Mouse (Mus musculus): ENCODE results near the gene Cdk17. TPM values are rescaled to one million over a fixed set of nuclear protein-coding genes. Genes with fewer than 3 reads are reported as not detected.

Gene Cdk17
- polyA plus RNA-seq, 1 experiment from 2014 or later = 8.2 TPM

DNA sequence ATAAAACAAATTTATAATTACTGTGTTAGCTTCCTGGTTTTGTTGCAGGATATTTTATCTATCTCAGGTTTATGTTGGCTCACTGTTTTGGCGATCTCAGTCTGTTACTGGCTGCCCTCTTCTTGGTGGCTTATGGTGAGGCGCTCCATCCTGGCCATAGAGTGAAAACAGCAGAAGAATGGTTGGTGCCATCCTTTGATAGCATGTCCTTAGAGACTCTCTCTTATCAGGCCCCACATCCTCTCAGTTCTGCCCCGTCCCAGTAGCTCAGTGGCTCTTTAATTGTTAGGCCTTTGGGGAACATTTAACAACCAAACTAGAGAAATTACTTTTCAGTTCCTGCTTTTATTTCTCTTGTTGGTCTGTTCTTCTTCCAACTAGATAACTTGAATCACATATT lies 38.3 kb downstream of the Cdk17 start:
- no peaks in the 10 kb centered on the region for H3K36me3 ChIP-seq (ENCODE audit: control insufficient read depth, insufficient read depth, low read length)
- TF ChIP-seq CTCF (IDR thresholded peaks at IDR 0.05; ENCODE audit: low read depth) (no peak), EP300 (optimal IDR thresholded peaks at IDR 0.05) (no peak)
- H3K4me3 ChIP-seq (ENCODE audit: low read depth, low read length) = no peak overlapping the region
- no peaks in the 10 kb centered on the region for H3K27me3 ChIP-seq (ENCODE audit: control insufficient read depth, insufficient read depth, low read length)
- no peak overlapping the region for H3K9ac ChIP-seq (ENCODE audit: low read length)
- H3K4me1 ChIP-seq (replicated peaks; ENCODE audit: control insufficient read depth, insufficient read depth) = no peaks in the 10 kb centered on the region
- ATAC-seq (ENCODE audit: low FRiP score, low TSS enrichment) (no peak), DNase-seq (ENCODE audit: low spot score) (no peak)
- H3K9me3 ChIP-seq (ENCODE audit: control insufficient read depth, low read length) = no peaks in the 10 kb centered on the region
- no peak overlapping the region for H3K27ac ChIP-seq (replicated peaks)
- no peak overlapping the region for H3K4me2 ChIP-seq (replicated peaks; ENCODE audit: low read depth)
- 91% methylated on average over 3 of the region's 3 CpGs for WGBS

GRCm38 (mm10) chr10:93201846-93202458 lies 41.3 kb downstream of the Cdk17 start:
- Histone ChIP-seq H3K36me3 (ENCODE audit: control insufficient read depth, insufficient read depth, low read length) (no peaks in the 10 kb centered on the region), H3K27ac (replicated peaks) (no peak overlapping the region), H3K4me2 (replicated peaks; ENCODE audit: low read depth) (no peak overlapping the region), H3K27me3 (ENCODE audit: control insufficient read depth, insufficient read depth, low read length) (no peaks in the 10 kb centered on the region), H3K9me3 (ENCODE audit: control insufficient read depth, low read length) (no peaks in the 10 kb centered on the region), H3K4me1 (replicated peaks; ENCODE audit: control insufficient read depth, insufficient read depth) (no peaks in the 10 kb centered on the region), H3K9ac (ENCODE audit: low read length) (no peak overlapping the region), H3K4me3 (ENCODE audit: low read depth, low read length) (no peak overlapping the region)
- TF ChIP-seq EP300 (optimal IDR thresholded peaks at IDR 0.05) (no peak), CTCF (IDR thresholded peaks at IDR 0.05; ENCODE audit: low read depth) (no peak)
- no peak for ATAC-seq (ENCODE audit: low FRiP score, low TSS enrichment)
- 88% methylated on average over 6 of the region's 6 CpGs for WGBS
- no peak for DNase-seq (ENCODE audit: low spot score)

DNA sequence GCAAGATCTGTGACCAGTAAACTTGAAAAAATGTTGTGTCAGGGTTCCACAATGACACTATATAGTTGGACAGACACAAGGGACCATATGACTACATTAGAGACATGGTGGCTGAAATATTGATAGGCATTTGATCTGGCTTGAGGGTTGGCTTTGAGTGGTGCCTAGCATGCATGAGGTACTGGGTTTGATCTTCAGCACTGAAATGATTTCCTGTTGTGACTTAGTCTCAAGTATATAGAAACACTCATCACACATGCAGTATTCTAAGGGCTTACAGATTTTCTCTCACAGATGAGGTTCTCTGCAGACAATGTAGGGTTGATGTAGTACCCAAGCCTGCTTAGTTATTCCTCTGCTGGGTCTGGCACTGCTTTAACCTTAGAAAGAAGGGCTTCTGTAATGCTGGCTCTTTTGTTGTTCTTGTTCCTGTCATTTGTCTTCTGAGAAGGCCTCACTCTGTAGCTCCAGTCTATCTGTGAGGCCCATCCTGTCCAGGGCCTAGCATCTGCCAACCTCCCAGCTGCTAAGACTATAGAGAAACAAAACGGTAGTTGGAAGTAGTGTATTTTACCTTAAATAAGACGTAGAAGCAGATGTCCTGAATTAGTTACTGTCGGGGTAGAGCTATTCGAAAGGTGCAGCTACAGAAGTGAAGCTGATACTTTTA lies 44.7 kb downstream of the Cdk17 start:
- no peak for ATAC-seq (ENCODE audit: low FRiP score, low TSS enrichment)
- H3K27ac ChIP-seq (replicated peaks) = no peak overlapping the region
- no peak overlapping the region for H3K4me3 ChIP-seq (ENCODE audit: low read depth, low read length)
- DNase-seq (ENCODE audit: low spot score) = no peak
- H3K9me3 ChIP-seq (ENCODE audit: control insufficient read depth, low read length) = no peaks in the 10 kb centered on the region
- TF ChIP-seq EP300 (optimal IDR thresholded peaks at IDR 0.05) = no peak
- no peak for TF ChIP-seq CTCF (IDR thresholded peaks at IDR 0.05; ENCODE audit: low read depth)
- WGBS = 85% methylated on average over 4 of the region's 4 CpGs
- H3K27me3 ChIP-seq (ENCODE audit: control insufficient read depth, insufficient read depth, low read length) = no peaks in the 10 kb centered on the region
- no peaks in the 10 kb centered on the region for H3K36me3 ChIP-seq (ENCODE audit: control insufficient read depth, insufficient read depth, low read length)
- H3K4me2 ChIP-seq (replicated peaks; ENCODE audit: low read depth) = no peak overlapping the region
- H3K9ac ChIP-seq (ENCODE audit: low read length) = no peak overlapping the region
- no peaks in the 10 kb centered on the region for H3K4me1 ChIP-seq (replicated peaks; ENCODE audit: control insufficient read depth, insufficient read depth)

DNA sequence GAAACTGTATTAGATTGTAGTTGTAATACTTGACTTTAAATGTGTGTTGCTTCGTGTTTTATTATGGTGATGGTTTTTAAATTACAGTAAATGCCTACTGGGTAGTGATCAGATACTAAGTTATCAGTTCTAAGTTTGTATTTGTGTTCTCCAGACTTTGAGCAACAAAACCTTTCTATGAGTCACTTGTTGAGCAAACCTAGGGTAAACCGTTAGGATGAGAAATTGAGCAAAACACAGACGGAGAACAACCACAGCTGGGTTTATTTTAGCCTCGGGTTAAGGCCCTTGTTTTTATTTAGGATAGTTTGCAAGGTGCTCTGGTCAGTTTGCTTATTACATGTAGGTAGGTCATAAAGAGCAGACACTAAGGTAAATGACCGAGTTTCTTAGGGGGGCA lies 46.5 kb downstream of the Cdk17 start:
- WGBS = 61% methylated on average over 5 of the region's 5 CpGs
- no peak for ATAC-seq (ENCODE audit: low FRiP score, low TSS enrichment)

DNA sequence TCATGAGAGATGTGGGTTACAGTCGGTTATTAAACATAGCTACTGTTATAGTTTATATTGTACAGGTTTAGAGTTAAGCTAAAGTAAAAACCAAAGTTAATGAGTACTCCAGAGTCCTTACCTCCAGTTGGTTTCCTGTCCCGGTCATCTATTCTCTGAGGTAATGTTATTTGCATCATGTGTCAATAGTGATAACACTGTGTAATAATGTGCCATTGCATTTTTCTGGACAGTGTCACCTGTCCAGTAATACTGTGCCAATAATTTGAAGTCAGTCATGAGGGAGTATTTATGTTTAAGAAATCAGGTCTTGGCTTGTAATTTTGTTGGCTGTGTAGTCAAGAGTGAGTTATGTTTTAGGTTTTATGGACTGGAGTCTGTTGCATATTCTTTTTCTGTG lies 52.0 kb downstream of the Cdk17 start:
- Histone ChIP-seq H3K27ac (replicated peaks) (peak overlapping the region; percentile 63; the same call in 1 of the 2 replicates), H3K4me3 (ENCODE audit: low read depth, low read length) (no peak overlapping the region), H3K36me3 (ENCODE audit: control insufficient read depth, insufficient read depth, low read length) (peaks cover 17% of the 10 kb centered on the region), H3K9me3 (ENCODE audit: control insufficient read depth, low read length) (no peaks in the 10 kb centered on the region), H3K9ac (ENCODE audit: low read length) (no peak overlapping the region), H3K4me2 (replicated peaks; ENCODE audit: low read depth) (no peak overlapping the region), H3K4me1 (replicated peaks; ENCODE audit: control insufficient read depth, insufficient read depth) (no peaks in the 10 kb centered on the region), H3K27me3 (ENCODE audit: control insufficient read depth, insufficient read depth, low read length) (no peaks in the 10 kb centered on the region)
- TF ChIP-seq EP300 (optimal IDR thresholded peaks at IDR 0.05) (no peak), CTCF (IDR thresholded peaks at IDR 0.05; ENCODE audit: low read depth) (no peak)
- WGBS = 63% methylated on average over 2 of the region's 2 CpGs
- ATAC-seq (ENCODE audit: low FRiP score, low TSS enrichment) (peak; percentile 91), DNase-seq (ENCODE audit: low spot score) (no peak)

More for the DNA sequence above, 46.5 kb downstream of the Cdk17 start:
- Histone ChIP-seq H3K27ac (replicated peaks) (no peak overlapping the region), H3K9ac (ENCODE audit: low read length) (no peak overlapping the region), H3K9me3 (ENCODE audit: control insufficient read depth, low read length) (no peaks in the 10 kb centered on the region), H3K4me2 (replicated peaks; ENCODE audit: low read depth) (no peak overlapping the region), H3K27me3 (ENCODE audit: control insufficient read depth, insufficient read depth, low read length) (no peaks in the 10 kb centered on the region), H3K36me3 (ENCODE audit: control insufficient read depth, insufficient read depth, low read length) (peaks cover 5% of the 10 kb centered on the region; the same call in 1 of the 2 replicates), H3K4me3 (ENCODE audit: low read depth, low read length) (no peak overlapping the region), H3K4me1 (replicated peaks; ENCODE audit: control insufficient read depth, insufficient read depth) (no peaks in the 10 kb centered on the region)
- DNase-seq (ENCODE audit: low spot score) = no peak
- no peak for TF ChIP-seq EP300 (optimal IDR thresholded peaks at IDR 0.05)
- TF ChIP-seq CTCF (IDR thresholded peaks at IDR 0.05; ENCODE audit: low read depth) = no peak

DNA sequence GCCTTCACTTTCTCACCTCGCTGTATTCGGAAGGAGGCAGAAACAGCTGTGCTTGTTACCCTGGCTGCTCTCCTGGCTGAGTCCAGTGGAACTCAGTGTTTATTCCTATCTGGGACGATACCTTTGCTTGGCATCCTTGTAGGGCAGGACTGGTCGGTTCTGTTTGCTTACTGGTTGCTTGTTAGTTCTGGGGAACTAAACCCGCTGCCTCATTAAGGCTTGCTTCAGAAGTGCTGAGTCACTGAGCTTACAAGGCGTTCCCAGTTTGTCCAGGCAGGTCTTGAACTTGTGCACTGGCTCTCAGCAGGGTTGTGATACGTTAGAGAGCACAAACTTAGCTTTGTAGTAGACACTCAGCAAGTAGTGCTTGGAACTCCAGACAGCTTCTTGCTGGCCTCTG lies 52.7 kb downstream of the Cdk17 start:
- DNase-seq (ENCODE audit: low spot score) (peak; percentile 60), ATAC-seq (ENCODE audit: low FRiP score, low TSS enrichment) (peak; percentile 87)
- Histone ChIP-seq H3K27me3 (ENCODE audit: control insufficient read depth, insufficient read depth, low read length) (no peaks in the 10 kb centered on the region), H3K4me3 (ENCODE audit: low read depth, low read length) (no peak overlapping the region), H3K9ac (ENCODE audit: low read length) (no peak overlapping the region), H3K27ac (replicated peaks) (peak overlapping the region; percentile 63), H3K4me2 (replicated peaks; ENCODE audit: low read depth) (no peak overlapping the region), H3K9me3 (ENCODE audit: control insufficient read depth, low read length) (no peaks in the 10 kb centered on the region), H3K4me1 (replicated peaks; ENCODE audit: control insufficient read depth, insufficient read depth) (no peaks in the 10 kb centered on the region), H3K36me3 (ENCODE audit: control insufficient read depth, insufficient read depth, low read length) (peaks cover 20% of the 10 kb centered on the region)
- 54% methylated on average over 7 of the region's 7 CpGs for WGBS
- TF ChIP-seq CTCF (IDR thresholded peaks at IDR 0.05; ENCODE audit: low read depth) = no peak
- no peak for TF ChIP-seq EP300 (optimal IDR thresholded peaks at IDR 0.05)

Data from stomach, postnatal 0 days (tissue).